Mouse (Mus musculus): ENCODE results near the gene Nupr1. TPM values are rescaled to one million over a fixed set of nuclear protein-coding genes. Genes with fewer than 3 reads are reported as not detected.

The Nupr1 gene
- 23.0 and 25.6 TPM in 2 replicates for polyA plus RNA-seq (2021; fragmentation: Nextera tagmentation)
- long read RNA-seq, experiment 1, transcript Nupr1-201 (3 exons, 829 nt) = major isoform, 15 of 17 reads
- long read RNA-seq, experiment 1, partial matches to known transcripts = 0 of 17 reads
- long read RNA-seq, experiment 1, other reads (novel, unspliced or antisense) = 1 of 17 reads
- long read RNA-seq, experiment 2, partial matches to known transcripts = 1 of 2 reads
- long read RNA-seq, experiment 2, other reads (novel, unspliced or antisense) = 0 of 2 reads

DNA sequence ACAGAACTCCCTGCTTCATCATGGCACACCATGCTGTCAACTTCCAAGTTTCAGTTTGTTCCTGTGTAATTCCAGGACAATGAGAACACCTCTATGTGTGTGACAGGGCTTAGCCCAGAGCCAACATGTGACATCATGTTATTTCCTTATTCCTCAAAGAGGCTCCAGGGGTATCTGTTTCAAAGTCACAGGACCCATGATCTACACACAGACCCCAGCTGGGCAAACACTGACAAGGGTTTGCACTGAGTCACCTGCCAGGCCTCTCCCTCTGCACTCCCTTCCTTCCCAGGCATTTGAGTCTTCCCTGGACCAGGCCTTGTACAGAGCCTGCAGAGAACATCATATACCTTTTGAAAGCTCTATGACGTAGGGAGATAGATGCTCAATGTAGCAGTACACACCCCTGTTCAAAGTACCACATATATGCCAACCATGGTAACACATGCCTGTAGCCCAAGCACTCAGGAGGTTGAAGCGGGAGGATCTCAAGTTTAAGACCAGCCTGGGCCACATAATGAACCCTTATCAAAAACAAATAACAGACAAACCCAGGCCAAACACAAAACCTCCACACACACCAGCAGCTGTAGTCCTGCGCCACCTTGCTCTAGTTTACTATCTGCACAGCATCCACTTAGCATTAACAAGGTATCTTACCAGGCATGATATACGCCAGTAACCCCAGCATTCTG is at the start of gene Nupr1:
Gene Nupr1 (minus strand): TSS at position 38 of the 695 bp plus-strand sequence.

DNA sequence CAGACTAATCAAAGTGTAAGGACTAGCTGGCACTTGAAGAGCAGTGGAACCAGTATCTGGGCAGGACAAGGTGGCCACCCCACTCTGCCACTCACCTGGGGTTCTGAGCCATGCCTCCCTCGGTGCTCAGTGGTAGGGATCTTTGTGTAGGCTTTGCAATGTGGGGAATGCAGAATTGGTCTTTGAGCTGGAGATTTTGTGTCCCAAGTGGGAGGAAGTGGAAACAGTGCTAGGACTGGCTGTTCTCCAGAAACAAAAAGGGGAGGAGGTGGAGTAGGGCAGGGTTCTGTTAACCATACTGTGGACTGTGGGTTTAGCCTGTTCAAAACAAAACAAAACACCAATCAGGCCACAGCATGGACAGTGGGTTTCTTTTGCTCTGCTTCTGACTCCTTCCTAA is 45.5 kb upstream of the Nupr1 start, which contains the start of gene Sult1a1:
Gene Sult1a1 (minus strand): TSS at position 226 of the 400 bp plus-strand sequence.

DNA sequence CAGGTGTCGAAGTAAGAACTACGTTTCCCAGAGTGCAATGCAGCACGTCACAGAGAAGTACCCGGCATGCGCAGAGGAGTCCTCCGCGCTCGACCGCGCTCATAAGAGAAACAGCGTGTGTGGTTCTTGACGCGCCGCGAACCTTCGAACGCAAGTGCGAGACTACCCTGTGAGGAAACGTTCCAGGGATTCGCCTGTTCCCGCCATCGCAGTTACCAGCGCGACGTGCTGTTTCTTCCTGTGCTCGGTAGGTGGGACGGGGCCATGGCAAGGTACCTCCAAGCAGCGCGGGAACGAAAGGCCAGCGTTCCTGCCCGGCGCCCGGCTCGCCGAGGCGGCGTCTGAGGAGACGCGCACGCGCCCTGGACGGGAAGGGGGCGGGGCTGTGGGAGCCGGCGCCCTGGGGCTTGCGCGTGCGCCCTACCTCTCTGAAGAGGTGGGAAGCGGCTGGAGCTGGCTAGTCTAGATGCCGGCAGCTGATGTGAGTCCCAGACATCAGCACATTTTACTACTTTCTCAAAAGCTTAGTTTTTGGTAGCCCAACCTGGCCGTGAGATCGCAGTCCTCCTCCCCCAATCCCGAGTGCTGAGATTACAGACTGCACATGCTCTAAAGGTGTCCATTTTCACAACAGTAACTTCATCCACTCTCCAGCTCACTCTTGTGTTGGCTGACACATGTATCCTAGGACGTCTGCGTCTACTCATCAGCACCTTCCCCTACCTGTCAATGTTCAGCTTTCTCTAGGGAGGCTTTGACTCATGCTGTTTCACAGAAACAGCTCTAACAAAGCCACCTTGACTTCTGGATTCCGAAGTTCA is 18.8 kb upstream of the Nupr1 start, which contains the start of gene Sgf29:
Gene Sgf29 (plus strand): TSS at position 79 of the 821 bp plus-strand sequence.

DNA sequence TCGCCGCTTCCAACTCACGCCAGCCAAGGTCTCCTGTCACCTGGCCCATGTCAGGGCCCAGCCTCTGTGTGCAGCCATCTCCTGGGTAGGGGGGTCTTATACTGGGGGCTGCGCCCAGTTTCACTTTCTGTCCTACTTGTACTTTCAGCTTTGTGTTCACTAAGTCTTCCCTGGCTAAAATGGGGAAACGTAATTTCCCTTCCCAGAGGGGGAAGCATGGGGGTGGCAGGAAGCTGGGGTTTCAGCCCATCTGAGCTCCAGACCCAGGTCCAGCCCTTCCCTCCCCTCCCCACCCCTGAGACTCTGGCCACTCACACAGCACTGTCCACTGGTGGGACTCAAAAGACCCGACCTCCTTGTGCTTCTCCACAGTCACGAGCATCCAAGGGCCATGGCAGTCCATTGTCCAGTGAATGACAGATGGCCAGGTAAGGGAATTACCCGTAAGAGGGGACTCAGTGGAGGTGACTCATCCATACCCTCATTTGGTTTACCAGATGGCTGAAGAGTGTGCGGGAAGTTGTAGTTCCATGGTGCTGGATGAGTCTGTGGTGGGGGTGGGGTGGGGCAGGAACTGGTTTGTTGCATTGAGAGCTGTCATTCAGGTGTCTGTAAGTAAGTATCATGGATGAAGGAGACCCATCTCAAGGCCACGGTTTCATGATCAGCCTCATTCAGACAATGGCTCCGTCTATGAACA is 35.6 kb downstream of the Nupr1 start, which contains the start of gene Il27:
Gene Il27 (minus strand): TSS at position 80 of the 700 bp plus-strand sequence.

DNA sequence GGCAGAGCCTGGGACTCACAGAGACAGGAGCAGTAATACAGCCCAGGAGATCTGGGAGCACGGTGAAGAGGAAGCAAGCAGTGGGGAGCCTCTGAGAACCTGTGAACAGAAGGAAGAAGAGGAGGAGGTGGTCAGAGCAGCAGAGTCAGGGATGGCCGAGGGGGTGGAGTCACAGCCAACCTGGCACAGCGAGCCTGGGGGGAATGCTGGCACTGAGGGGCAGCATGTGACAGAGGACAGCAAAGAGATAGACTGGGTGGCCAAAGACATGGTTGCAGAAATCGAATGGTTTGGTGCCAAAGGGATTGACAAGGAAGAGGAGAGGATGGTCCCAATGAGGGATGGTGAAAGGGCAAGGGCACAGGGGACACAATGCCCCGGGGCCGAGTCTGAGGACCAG is 44.9 kb downstream of the Nupr1 start, which contains the start of gene Cln3:
Gene Cln3 (minus strand): TSS at position 101 of the 400 bp plus-strand sequence.

DNA sequence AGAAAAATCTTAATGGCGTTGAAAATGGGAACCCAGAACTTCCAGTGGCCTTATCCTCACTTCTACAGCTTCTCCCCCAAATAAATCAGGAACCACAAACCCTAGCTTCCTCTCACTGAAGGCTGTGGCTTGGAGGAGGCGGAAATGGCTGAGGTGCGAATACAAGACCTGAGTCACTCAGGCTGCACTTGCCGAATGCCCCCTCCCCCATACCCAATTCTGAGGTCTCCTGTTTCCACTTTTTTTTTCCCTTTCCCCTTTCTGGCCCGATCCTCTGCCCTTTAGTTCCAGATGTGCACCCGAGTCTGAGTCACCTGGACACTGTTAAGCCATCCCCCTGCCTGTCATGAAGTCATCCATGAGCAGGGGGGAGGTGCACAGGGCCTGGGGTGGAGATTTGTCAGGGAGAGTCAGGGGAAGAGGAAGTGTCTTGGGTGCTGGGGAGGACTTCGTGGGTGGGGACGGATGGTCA is 46.1 kb downstream of the Nupr1 start, which contains the start of gene Apobr:
Gene Apobr (plus strand): TSS at position 437 of the 472 bp plus-strand sequence.

Small RNA genes lying within 50 kb of the gene (microRNA-seq; reads per million reads assigned to microRNA genes)
- gene Mir7059 = 9.4 reads per million, percentile 31 among the genes with 10 or more reads in this experiment

Other genes starting within 250 kb of the Nupr1 start
- gene Nfatc2ip, start 234.1 kb downstream of the Nupr1 start, polyA plus RNA-seq (2021; fragmentation: Nextera tagmentation) = 0.82 and 1.1 TPM in 2 replicates
- gene Cd19, start 216.0 kb downstream of the Nupr1 start, polyA plus RNA-seq (2021; fragmentation: Nextera tagmentation) = not detected in 2 replicates
- 7.5 and 8.5 TPM in 2 replicates for gene Rabep2, start 202.1 kb downstream of the Nupr1 start, polyA plus RNA-seq (2021; fragmentation: Nextera tagmentation)
- gene Atp2a1, start 167.8 kb downstream of the Nupr1 start, polyA plus RNA-seq (2021; fragmentation: Nextera tagmentation) = 0.13 and 0.16 TPM in 2 replicates
- gene Sh2b1, start 155.4 kb downstream of the Nupr1 start, polyA plus RNA-seq (2021; fragmentation: Nextera tagmentation) = 32.6 and 36.0 TPM in 2 replicates
- gene Tufm, start 143.5 kb downstream of the Nupr1 start, polyA plus RNA-seq (2021; fragmentation: Nextera tagmentation) = 84.1 and 87.2 TPM in 2 replicates
- gene Atxn2l, start 127.4 kb downstream of the Nupr1 start, polyA plus RNA-seq (2021; fragmentation: Nextera tagmentation) = 36.7 and 53.5 TPM in 2 replicates
- gene Eif3c, start 64.5 kb downstream of the Nupr1 start, polyA plus RNA-seq (2021; fragmentation: Nextera tagmentation) = 220 and 222 TPM in 2 replicates
- gene Apobr, start 45.9 kb downstream of the Nupr1 start, polyA plus RNA-seq (2021; fragmentation: Nextera tagmentation) = 0.18 and 0.43 TPM in 2 replicates
- 14.4 and 15.6 TPM in 2 replicates for gene Cln3, start 45.0 kb downstream of the Nupr1 start, polyA plus RNA-seq (2021; fragmentation: Nextera tagmentation)
- not detected in 2 replicates for gene Il27, start 35.9 kb downstream of the Nupr1 start, polyA plus RNA-seq (2021; fragmentation: Nextera tagmentation)
- gene Sgf29, start 18.4 kb upstream of the Nupr1 start, polyA plus RNA-seq (2021; fragmentation: Nextera tagmentation) = 29.6 and 29.9 TPM in 2 replicates
- 11.5 and 17.2 TPM in 2 replicates for gene Sult1a1, start 45.6 kb upstream of the Nupr1 start, polyA plus RNA-seq (2021; fragmentation: Nextera tagmentation)
- 280 and 281 TPM in 2 replicates for gene Bola2, start 64.5 kb upstream of the Nupr1 start, polyA plus RNA-seq (2021; fragmentation: Nextera tagmentation)
- 6.3 and 7.9 TPM in 2 replicates for gene Slx1b, start 64.9 kb upstream of the Nupr1 start, polyA plus RNA-seq (2021; fragmentation: Nextera tagmentation)
- gene Coro1a, start 76.9 kb upstream of the Nupr1 start, polyA plus RNA-seq (2021; fragmentation: Nextera tagmentation) = 113 and 139 TPM in 2 replicates
- 44.9 and 49.7 TPM in 2 replicates for gene Mapk3, start 128.7 kb upstream of the Nupr1 start, polyA plus RNA-seq (2021; fragmentation: Nextera tagmentation)
- gene Gdpd3, start 135.5 kb upstream of the Nupr1 start, polyA plus RNA-seq (2021; fragmentation: Nextera tagmentation) = 0.65 TPM in 1 of 2 replicates, not detected in the other
- gene Ypel3, start 146.1 kb upstream of the Nupr1 start, polyA plus RNA-seq (2021; fragmentation: Nextera tagmentation) = 240 and 274 TPM in 2 replicates
- gene Tbx6, start 150.6 kb upstream of the Nupr1 start, polyA plus RNA-seq (2021; fragmentation: Nextera tagmentation) = not detected in 2 replicates
- gene Ppp4c, start 161.6 kb upstream of the Nupr1 start, polyA plus RNA-seq (2021; fragmentation: Nextera tagmentation) = 52.4 and 61.8 TPM in 2 replicates
- gene Fam57b, start 166.8 kb upstream of the Nupr1 start, polyA plus RNA-seq (2021; fragmentation: Nextera tagmentation) = 4.4 and 5.3 TPM in 2 replicates
- gene 4930451I11Rik, start 200.8 kb upstream of the Nupr1 start, polyA plus RNA-seq (2021; fragmentation: Nextera tagmentation) = not detected in 2 replicates
- gene Doc2a, start 216.6 kb upstream of the Nupr1 start, polyA plus RNA-seq (2021; fragmentation: Nextera tagmentation) = 6.7 and 7.2 TPM in 2 replicates
- 2.4 and 3.8 TPM in 2 replicates for gene Hirip3, start 231.1 kb upstream of the Nupr1 start, polyA plus RNA-seq (2021; fragmentation: Nextera tagmentation)
- gene Ino80e, start 231.5 kb upstream of the Nupr1 start, polyA plus RNA-seq (2021; fragmentation: Nextera tagmentation) = 46.0 and 48.1 TPM in 2 replicates

Data from layer of hippocampus, adult 6 months (tissue).